Mouse (Mus musculus) frontal cortex, postnatal 25 days (tissue): ENCODE results near the gene Ext2.

Experiments used
- DNase-seq, 2 experiments: peaks; one replicate each; pipeline ENCODE4 v3.0.0; 2022; ENCODE audit warnings: low spot score in 2 of 2

The Ext2 gene

GRCm38 (mm10) chr2:93677231-93677630, 145.1 kb downstream of the Ext2 start:
- no peak for DNase-seq

GRCm38 (mm10) chr2:93671573-93672184, 150.7 kb downstream of the Ext2 start:
- no peak for DNase-seq

- no peak for DNase-seq
These were observed 156.1 kb downstream of the Ext2 start for GRCm38 (mm10) chr2:93666146-93666858.

- DNase-seq: no peak
These were observed 156.9 kb downstream of the Ext2 start for GRCm38 (mm10) chr2:93665472-93665871.

- no peak for DNase-seq
These were observed 160.0 kb downstream of the Ext2 start for GRCm38 (mm10) chr2:93662240-93662865.

GRCm38 (mm10) chr2:93661096-93661495, 161.3 kb downstream of the Ext2 start:
- no peak for DNase-seq

GRCm38 (mm10) chr2:93659705-93660308, 162.6 kb downstream of the Ext2 start:
- no peak for DNase-seq

- DNase-seq: no peak
These were observed 163.4 kb downstream of the Ext2 start for GRCm38 (mm10) chr2:93659004-93659403.

GRCm38 (mm10) chr2:93654336-93655055, 167.9 kb downstream of the Ext2 start:
- no peak for DNase-seq

GRCm38 (mm10) chr2:93649243-93649870, 173.0 kb downstream of the Ext2 start:
- peak in 1 of 2 experiments; percentile 20 for DNase-seq

- DNase-seq: no peak
These were observed 174.3 kb downstream of the Ext2 start for GRCm38 (mm10) chr2:93647924-93648575.

GRCm38 (mm10) chr2:93647051-93647923, 175.1 kb downstream of the Ext2 start:
- DNase-seq: no peak

GRCm38 (mm10) chr2:93645626-93646320, 176.6 kb downstream of the Ext2 start:
- no peak for DNase-seq

- DNase-seq: no peak
These were observed 177.2 kb downstream of the Ext2 start for GRCm38 (mm10) chr2:93645197-93645596.

GRCm38 (mm10) chr2:93644731-93645130, 177.6 kb downstream of the Ext2 start:
- no peak for DNase-seq

GRCm38 (mm10) chr2:93644234-93644633, 178.1 kb downstream of the Ext2 start:
- DNase-seq: no peak

GRCm38 (mm10) chr2:93643403-93643780, 179.0 kb downstream of the Ext2 start:
- no peak for DNase-seq

GRCm38 (mm10) chr2:93634609-93635008, 187.8 kb downstream of the Ext2 start:
- no peak for DNase-seq

- no peak for DNase-seq
These were observed 197.5 kb downstream of the Ext2 start for GRCm38 (mm10) chr2:93624665-93625408.
